Mouse (Mus musculus) kidney, adult 2 months (tissue): ENCODE measurements at regions not wholly inside any gene's neighbourhood (a gene's known extent, or its start where the extent isn't known, plus 50 kb on each side); places are given as distances from the start of the nearest gene placed in this dataset.

Source experiments
- CTCF ChIP-seq: fragments of 200-500 bp; conservative IDR thresholded peaks from 2 replicates; pipeline ENCODE4 v1.5.1; 2011; ENCODE audit warnings: low read depth, mild to moderate bottlenecking, control low read depth, low read length, moderate library complexity, mixed read lengths; ENCODE audit not compliant: insufficient read depth, insufficient read length
- POLR2A ChIP-seq: fragments of 200-500 bp; IDR thresholded peaks from one replicate; pipeline ENCODE4 v1.6.1; 2011; ENCODE audit warnings: low read depth, low read length, control low read depth

DNA sequence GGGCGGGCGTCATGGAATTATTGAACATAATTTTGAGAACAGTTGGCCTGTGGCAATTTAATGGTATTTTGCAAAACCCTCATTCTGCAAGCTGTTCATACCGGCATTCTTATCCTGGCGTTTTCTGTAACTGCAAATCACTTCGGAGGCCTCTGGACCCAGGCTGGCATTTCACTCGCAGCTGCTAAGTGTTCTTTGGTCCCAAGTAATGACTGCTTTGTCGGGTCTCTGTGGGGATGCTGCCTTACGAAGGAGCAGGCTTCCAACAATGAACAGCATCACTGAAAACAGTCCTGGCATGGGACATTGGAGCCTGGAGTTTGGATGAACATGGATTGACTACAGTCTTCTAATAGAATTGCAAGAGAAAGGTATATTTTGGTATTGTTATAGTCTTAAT is 465.6 kb downstream of the Tmem132b start:
- TF ChIP-seq POLR2A (no peak), CTCF (no peak)
